Mouse (Mus musculus): Measurements from ENCODE around the gene Spata3. TPM values are rescaled to one million over a fixed set of nuclear protein-coding genes. Genes with fewer than 3 reads are reported as not detected.

Gene Spata3
- not detected for polyA plus RNA-seq (2017; shearing (Covaris generic))

GRCm38 (mm10) chr1:86016516-86016915 lies at the start of gene Spata3:
Gene Spata3, plus strand, starts transcription at chr1:86016816.

DNA sequence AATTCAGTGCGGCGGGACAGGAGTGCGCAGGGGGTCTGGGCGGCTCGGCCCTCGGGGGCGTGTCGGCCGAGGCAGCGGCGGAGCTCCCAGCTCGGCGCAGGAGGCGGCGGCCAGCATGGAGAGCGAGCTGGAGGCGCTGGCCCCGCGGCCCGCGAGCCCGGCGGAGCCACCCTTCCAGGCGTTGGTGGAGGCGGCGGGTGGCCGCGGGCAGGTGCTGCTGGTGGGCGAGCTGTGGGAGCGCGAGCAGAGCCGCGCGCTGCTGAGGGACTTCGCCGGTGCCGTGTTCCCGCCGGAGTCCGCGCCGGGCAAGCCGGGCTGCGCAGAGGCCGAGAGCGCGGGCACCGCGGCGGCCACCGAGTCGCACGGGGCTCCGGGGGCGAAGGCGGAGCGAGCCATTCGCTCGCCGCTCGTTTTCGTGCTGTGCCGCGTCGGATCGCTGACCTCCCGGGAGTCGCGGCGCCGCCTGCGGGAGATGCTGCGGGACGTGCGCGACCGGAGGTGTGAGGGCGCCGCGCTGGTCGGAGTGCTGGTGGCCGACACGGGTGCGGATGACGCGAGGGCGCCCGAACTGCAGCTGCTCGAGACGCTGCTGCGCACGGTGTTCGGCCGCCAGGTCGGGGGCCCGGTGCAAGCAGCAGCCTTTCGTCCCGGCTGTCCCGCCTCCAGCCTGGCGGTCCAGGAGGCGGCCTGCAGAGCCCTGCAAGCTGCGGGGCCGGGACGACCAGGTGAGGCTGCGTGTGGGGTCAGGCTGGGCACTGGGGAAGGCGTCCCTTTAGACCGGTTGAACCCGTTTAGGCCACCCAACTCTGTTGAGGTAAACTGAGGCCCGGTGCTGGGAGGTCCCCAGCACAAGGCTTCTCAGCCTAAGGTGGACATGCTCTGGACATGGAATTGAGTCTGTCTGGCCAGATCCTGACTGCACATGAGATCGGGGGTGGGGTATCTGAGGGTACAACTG lies 29.5 kb downstream of the Spata3 start, which contains the start of gene 2810459M11Rik:
Gene 2810459M11Rik (plus strand): TSS at position 16 of the 958 bp plus-strand sequence.

GRCm38 (mm10) chr1:86064271-86064991 lies 47.8 kb downstream of the Spata3 start, which contains the start of gene Psmd1:
Gene Psmd1, plus strand, starts transcription at chr1:86064387.

Other genes starting within 250 kb of the Spata3 start
- gene A630001G21Rik, start 238.2 kb upstream of the Spata3 start, polyA plus RNA-seq (2017; shearing (Covaris generic)): 36.7 TPM
- 25.3 TPM for gene Cab39, start 223.4 kb upstream of the Spata3 start, polyA plus RNA-seq (2017; shearing (Covaris generic))
- gene Itm2c, start 122.5 kb upstream of the Spata3 start, polyA plus RNA-seq (2017; shearing (Covaris generic)): 502 TPM
- 0.29 TPM for gene 4933407L21Rik, start 88.3 kb upstream of the Spata3 start, polyA plus RNA-seq (2017; shearing (Covaris generic))
- gene Gpr55, start 55.8 kb upstream of the Spata3 start, polyA plus RNA-seq (2017; shearing (Covaris generic)): 15.0 TPM
- gene 2810459M11Rik, start 29.0 kb downstream of the Spata3 start, polyA plus RNA-seq (2017; shearing (Covaris generic)): not detected
- gene Psmd1, start 47.6 kb downstream of the Spata3 start, polyA plus RNA-seq (2017; shearing (Covaris generic)): 126 TPM
- gene Htr2b, start 95.2 kb downstream of the Spata3 start, polyA plus RNA-seq (2017; shearing (Covaris generic)): 0.32 TPM
- not detected for gene Gm21972, start 116.8 kb downstream of the Spata3 start, polyA plus RNA-seq (2017; shearing (Covaris generic))
- gene Armc9, start 138.0 kb downstream of the Spata3 start, polyA plus RNA-seq (2017; shearing (Covaris generic)): 10.8 TPM

All from activated CD4-positive, CD25-positive, alpha-beta regulatory T cell, adult 9 weeks (primary cell).